Mouse (Mus musculus): ENCODE data around the gene Snx4. TPM values are rescaled to one million over a fixed set of nuclear protein-coding genes. Genes with fewer than 3 reads are reported as not detected.
A peak's percentile ranks its signal among the peaks of the same experiment; 100 is the strongest.

The Snx4 gene
- polyA plus RNA-seq, 1 experiment from 2014 or later, result 78.2 TPM

DNA sequence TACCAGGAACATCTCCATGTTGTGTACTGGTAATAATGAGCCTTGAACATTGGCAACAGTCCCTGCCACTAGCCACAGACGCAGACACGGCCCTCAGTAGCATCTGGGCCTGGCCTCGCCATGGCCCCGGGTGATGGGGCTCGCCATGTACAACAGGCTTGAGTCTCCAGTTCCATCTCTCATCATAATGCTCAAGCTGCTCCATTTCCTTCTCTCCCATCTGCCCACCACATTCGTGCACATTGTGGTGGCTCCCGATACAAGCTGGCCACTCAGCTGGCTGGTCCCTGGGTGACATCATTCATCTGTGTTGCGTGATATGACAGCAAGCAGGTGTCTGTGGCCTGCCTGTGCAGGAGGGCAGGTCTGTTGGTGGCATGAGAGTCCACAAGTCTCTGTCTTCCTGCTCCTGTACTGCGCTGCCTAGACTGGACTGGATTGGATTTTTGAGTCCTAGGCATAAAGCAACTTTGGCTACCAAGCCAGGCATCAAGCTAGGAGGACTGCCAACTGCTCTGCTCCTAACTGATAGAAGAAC, 6.2 kb upstream of the Snx4 start:
- H3K4me2 ChIP-seq (replicated peaks), result no peak overlapping the region
- WGBS, result 96% methylated on average over 9 of the region's 9 CpGs
- no peak for ATAC-seq
- no peak overlapping the region for H3K4me3 ChIP-seq (replicated peaks)
- no peaks in the 10 kb centered on the region for H3K27me3 ChIP-seq
- H3K27ac ChIP-seq, result no peak overlapping the region
- no peaks in the 10 kb centered on the region for H3K4me1 ChIP-seq (replicated peaks)
- no peak overlapping the region for H3K9ac ChIP-seq (replicated peaks)
- H3K9me3 ChIP-seq, result no peaks in the 10 kb centered on the region
- H3K36me3 ChIP-seq, result peaks cover 45% of the 10 kb centered on the region

DNA sequence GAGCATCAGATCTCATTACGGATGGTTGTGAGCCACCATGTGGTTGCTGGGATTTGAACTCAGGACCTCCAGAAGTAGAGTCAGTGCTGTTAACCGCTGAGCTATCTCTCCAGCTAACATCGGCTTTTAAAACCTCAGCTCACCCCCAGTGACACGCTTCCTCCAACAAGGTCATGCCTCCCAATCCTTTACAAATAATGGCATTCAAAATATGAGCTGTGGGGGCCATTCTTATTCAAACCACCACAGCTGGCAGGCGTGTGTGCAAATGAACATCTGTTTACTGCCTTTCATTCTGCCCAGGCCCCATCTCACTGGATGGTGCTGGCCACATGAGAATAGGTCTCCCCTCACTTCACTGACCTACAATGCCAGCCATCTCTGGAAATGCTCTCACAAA, 4.7 kb upstream of the Snx4 start:
- Histone ChIP-seq H3K4me1 (replicated peaks) (peaks cover 6% of the 10 kb centered on the region; the same call in 1 of the 2 replicates), H3K9me3 (no peaks in the 10 kb centered on the region), H3K9ac (replicated peaks) (no peak overlapping the region), H3K4me3 (replicated peaks) (no peak overlapping the region), H3K4me2 (replicated peaks) (no peak overlapping the region), H3K27ac (no peak overlapping the region), H3K36me3 (peaks cover 30% of the 10 kb centered on the region), H3K27me3 (no peaks in the 10 kb centered on the region)
- ATAC-seq, result no peak
- 87% methylated on average over 5 of the region's 5 CpGs for WGBS

GRCm38 (mm10) chr16:33247006-33247405, 4.2 kb upstream of the Snx4 start:
- H3K4me1 ChIP-seq (replicated peaks), result peaks cover 7% of the 10 kb centered on the region
- peaks cover 26% of the 10 kb centered on the region for H3K36me3 ChIP-seq
- H3K27ac ChIP-seq, result no peak overlapping the region
- ATAC-seq, result no peak
- H3K4me3 ChIP-seq (replicated peaks), result no peak overlapping the region
- H3K9ac ChIP-seq (replicated peaks), result no peak overlapping the region
- H3K9me3 ChIP-seq, result no peaks in the 10 kb centered on the region
- H3K27me3 ChIP-seq, result no peaks in the 10 kb centered on the region
- H3K4me2 ChIP-seq (replicated peaks), result no peak overlapping the region
- WGBS, result 80% methylated on average over 2 of the region's 2 CpGs

DNA sequence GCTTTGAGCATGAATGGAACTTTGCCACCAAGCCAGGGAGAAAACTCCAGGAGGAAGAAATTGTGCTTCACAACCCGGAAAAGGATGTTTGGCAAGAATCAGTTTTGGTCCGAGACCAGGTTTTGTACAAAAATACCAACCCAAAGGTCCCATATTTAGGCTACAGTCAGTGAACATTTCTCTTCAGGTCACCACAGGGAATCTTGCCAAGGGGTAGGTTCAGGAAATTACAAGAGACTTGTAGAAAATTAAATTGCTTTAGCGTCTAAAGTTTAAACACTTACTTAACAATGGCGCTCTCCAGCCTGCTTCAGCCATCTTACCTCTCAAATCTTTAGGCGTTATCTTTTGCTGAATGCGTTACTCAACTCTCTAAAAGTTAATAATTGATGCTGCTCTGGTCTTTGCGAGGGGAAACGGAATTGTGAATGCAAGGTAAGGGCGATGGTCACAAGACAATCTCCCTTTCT, 556 bp upstream of the Snx4 start:
- Histone ChIP-seq H3K4me3 (replicated peaks) (peak overlapping the region; percentile 85), H3K36me3 (no peaks in the 10 kb centered on the region), H3K4me1 (replicated peaks) (peaks cover 27% of the 10 kb centered on the region), H3K4me2 (replicated peaks) (peak overlapping the region; percentile 66), H3K9me3 (no peaks in the 10 kb centered on the region), H3K27ac (0 out of 2 replicates have a peak overlapping the region, but pooled peaks have one; percentile 82), H3K9ac (replicated peaks) (peak overlapping the region; percentile 92), H3K27me3 (no peaks in the 10 kb centered on the region)
- WGBS, result 25% methylated on average over 9 of the region's 9 CpGs
- ATAC-seq, result no peak

DNA sequence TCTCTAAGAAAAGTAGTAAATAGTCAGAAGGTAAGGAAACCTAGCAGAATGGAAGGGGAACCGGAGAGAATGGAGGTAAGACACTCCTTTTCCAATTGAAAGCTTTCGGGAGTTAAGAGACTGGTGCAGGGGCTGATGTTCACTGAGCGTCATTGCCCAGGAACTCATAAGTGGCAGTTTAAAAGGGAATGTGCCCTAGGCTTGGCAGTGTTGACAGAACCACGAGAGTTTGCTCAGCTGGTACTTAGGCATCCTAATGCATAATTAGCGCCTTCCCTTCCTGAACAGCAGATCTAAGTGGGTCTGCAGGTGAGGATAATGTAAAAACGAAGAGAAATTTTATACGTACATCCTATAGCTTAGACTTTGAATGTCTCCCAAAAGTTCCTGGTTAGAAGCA, 4.4 kb downstream of the Snx4 start:
- 85% methylated on average over 7 of the region's 7 CpGs for WGBS
- H3K9me3 ChIP-seq, result no peaks in the 10 kb centered on the region

GRCm38 (mm10) chr16:33258530-33258929, 7.3 kb downstream of the Snx4 start:
- H3K4me2 ChIP-seq (replicated peaks), result no peak overlapping the region
- no peak overlapping the region for H3K27ac ChIP-seq
- 92% methylated on average over 2 of the region's 2 CpGs for WGBS
- 0 out of 2 replicates have a peak, but pooled peaks cover 3% of the 10 kb centered on the region for H3K36me3 ChIP-seq
- no peak for ATAC-seq
- H3K9ac ChIP-seq (replicated peaks), result no peak overlapping the region
- H3K27me3 ChIP-seq, result no peaks in the 10 kb centered on the region
- no peaks in the 10 kb centered on the region for H3K9me3 ChIP-seq
- no peak overlapping the region for H3K4me3 ChIP-seq (replicated peaks)
- peaks cover 6% of the 10 kb centered on the region; the same call in 1 of the 2 replicates for H3K4me1 ChIP-seq (replicated peaks)

More for the DNA sequence above, 4.4 kb downstream of the Snx4 start:
- 0 out of 2 replicates have a peak, but pooled peaks cover 3% of the 10 kb centered on the region for H3K36me3 ChIP-seq
- H3K4me3 ChIP-seq (replicated peaks), result no peak overlapping the region
- H3K9ac ChIP-seq (replicated peaks), result no peak overlapping the region
- no peak overlapping the region for H3K4me2 ChIP-seq (replicated peaks)
- ATAC-seq, result no peak
- H3K4me1 ChIP-seq (replicated peaks), result peaks cover 24% of the 10 kb centered on the region
- no peaks in the 10 kb centered on the region for H3K27me3 ChIP-seq
- no peak overlapping the region for H3K27ac ChIP-seq

- H3K4me2 ChIP-seq (replicated peaks), result no peak overlapping the region
- H3K4me3 ChIP-seq (replicated peaks), result no peak overlapping the region
- WGBS, result 84% methylated on average over 3 of the region's 3 CpGs
- H3K4me1 ChIP-seq (replicated peaks), result 0 out of 2 replicates have a peak, but pooled peaks cover 5% of the 10 kb centered on the region
- H3K27ac ChIP-seq, result no peak overlapping the region
- no peak overlapping the region for H3K9ac ChIP-seq (replicated peaks)
- no peaks in the 10 kb centered on the region for H3K27me3 ChIP-seq
- no peak for ATAC-seq
- peaks cover 8% of the 10 kb centered on the region for H3K36me3 ChIP-seq
- H3K9me3 ChIP-seq, result no peaks in the 10 kb centered on the region
These were observed 8.6 kb downstream of the Snx4 start for GRCm38 (mm10) chr16:33259824-33260223.

GRCm38 (mm10) chr16:33260825-33261224, 9.6 kb downstream of the Snx4 start:
- no peak overlapping the region for H3K27ac ChIP-seq
- no peak for ATAC-seq
- no peaks in the 10 kb centered on the region for H3K4me1 ChIP-seq (replicated peaks)
- H3K9ac ChIP-seq (replicated peaks), result no peak overlapping the region
- H3K36me3 ChIP-seq, result peaks cover 16% of the 10 kb centered on the region
- WGBS, result 94% methylated on average over 8 of the region's 8 CpGs
- no peaks in the 10 kb centered on the region for H3K9me3 ChIP-seq
- H3K4me2 ChIP-seq (replicated peaks), result no peak overlapping the region
- no peaks in the 10 kb centered on the region for H3K27me3 ChIP-seq
- H3K4me3 ChIP-seq (replicated peaks), result no peak overlapping the region

DNA sequence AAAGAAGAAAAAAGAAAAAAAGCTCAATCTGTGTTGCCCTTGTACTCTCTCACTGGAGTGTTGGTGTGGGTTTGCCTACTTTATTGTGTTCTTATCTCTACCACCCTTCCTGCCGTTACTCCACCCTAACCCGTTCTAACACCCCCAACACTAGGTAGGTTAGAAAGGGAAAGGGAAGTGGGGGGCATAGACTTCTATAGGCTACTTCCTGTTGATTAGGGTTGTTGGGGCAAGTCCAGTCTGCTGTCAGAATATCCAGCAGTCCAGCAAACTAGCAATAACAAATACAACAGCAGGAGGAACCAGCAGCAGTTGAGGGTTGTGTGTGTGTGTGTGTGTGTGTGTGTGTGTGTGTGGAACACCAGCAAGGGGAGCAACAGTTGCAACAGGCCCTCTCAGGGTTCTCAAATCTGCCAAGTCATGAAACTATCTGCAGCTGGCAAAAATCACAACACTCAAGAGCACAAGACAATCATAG, 10.4 kb downstream of the Snx4 start:
- Histone ChIP-seq H3K4me1 (replicated peaks) (no peaks in the 10 kb centered on the region), H3K4me3 (replicated peaks) (no peak overlapping the region), H3K9me3 (no peaks in the 10 kb centered on the region), H3K27ac (no peak overlapping the region), H3K9ac (replicated peaks) (no peak overlapping the region), H3K27me3 (no peaks in the 10 kb centered on the region), H3K36me3 (peaks cover 24% of the 10 kb centered on the region), H3K4me2 (replicated peaks) (no peak overlapping the region)
- 89% methylated on average over 2 of the region's 2 CpGs for WGBS
- ATAC-seq, result no peak

DNA sequence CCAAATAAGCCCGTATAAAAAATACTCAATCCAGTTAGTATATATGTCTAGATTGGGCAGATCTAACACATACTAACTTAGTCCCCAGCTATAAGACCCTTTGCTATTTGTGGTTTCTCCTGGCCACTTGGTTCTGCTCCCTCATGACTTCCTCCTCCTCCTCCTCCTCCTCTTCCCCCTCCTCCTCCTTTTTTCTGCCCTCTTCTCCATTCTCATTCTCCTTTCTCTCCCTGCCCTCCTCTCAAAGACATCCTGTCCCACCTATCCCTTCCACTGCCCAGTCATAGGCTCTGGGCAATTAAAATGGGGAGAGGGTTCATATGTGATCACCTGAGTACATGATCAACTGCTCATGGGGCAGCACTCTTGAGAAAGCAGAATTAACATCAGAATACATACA, 10.9 kb downstream of the Snx4 start:
- no peak for ATAC-seq
- Histone ChIP-seq H3K4me1 (replicated peaks) (no peaks in the 10 kb centered on the region), H3K9me3 (no peaks in the 10 kb centered on the region), H3K36me3 (peaks cover 29% of the 10 kb centered on the region), H3K4me3 (replicated peaks) (no peak overlapping the region), H3K27me3 (no peaks in the 10 kb centered on the region), H3K27ac (no peak overlapping the region), H3K4me2 (replicated peaks) (no peak overlapping the region), H3K9ac (replicated peaks) (no peak overlapping the region)
- 100% methylated on average over 1 of the region's 1 CpGs for WGBS

DNA sequence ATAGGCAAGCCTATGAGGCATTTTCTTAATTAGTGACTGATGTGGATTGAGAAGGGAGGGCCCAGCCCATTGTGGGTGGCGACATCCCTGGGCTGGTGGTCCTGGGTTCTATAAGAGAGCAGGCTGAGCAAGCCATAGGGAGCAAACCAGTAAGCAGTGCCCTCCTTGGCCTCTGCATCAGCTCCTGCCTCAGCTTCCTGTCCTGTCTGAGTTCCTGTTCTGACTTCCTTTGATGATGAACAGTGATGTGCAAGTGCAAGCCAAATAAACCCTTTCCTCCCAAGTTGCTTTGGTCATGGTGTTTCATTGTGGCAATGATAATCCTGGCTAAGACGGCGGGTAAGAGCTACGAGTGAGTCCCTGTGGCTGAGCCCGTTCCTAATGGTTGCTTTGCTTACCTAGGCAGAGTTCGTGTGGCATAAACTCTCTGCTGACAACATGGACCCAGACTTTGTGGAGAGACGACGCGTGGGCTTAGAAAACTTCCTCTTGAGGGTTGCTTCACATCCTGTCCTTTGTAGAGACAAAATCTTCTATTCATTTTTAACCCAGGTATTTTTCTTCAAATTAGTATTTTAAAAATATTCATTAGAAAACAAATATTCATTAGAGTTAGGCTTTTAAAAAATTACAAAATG, 16.5 kb downstream of the Snx4 start:
- H3K9me3 ChIP-seq, result no peaks in the 10 kb centered on the region
- H3K27ac ChIP-seq, result no peak overlapping the region
- no peaks in the 10 kb centered on the region for H3K27me3 ChIP-seq
- H3K4me3 ChIP-seq (replicated peaks), result no peak overlapping the region
- peaks cover 62% of the 10 kb centered on the region for H3K36me3 ChIP-seq
- no peak overlapping the region for H3K4me2 ChIP-seq (replicated peaks)
- WGBS, result 91% methylated on average over 9 of the region's 9 CpGs
- no peaks in the 10 kb centered on the region for H3K4me1 ChIP-seq (replicated peaks)
- H3K9ac ChIP-seq (replicated peaks), result no peak overlapping the region
- ATAC-seq, result no peak

DNA sequence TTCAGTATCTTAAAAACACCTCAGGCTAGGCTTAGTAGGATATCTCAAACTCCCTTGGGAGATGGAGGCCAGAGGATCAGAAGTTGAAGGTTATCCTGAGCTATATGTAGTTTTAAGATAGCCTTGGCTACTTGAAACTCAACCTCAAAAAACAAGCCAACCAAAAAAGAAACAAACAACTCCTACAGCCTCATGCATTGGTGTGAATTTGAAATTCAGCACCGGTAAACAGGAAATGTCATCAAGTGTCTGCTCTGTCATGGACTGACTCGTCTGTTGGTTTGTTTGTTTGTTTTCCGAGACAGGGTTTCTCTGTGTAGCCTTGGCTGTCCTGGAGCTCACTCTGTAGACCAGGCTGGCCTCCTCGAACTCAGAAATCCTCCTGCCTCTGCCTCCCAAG, 20.6 kb downstream of the Snx4 start:
- H3K36me3 ChIP-seq, result peaks cover 66% of the 10 kb centered on the region
- no peak for ATAC-seq
- WGBS, result 94% methylated on average over 4 of the region's 4 CpGs
- H3K9ac ChIP-seq (replicated peaks), result no peak overlapping the region
- no peaks in the 10 kb centered on the region for H3K27me3 ChIP-seq
- H3K4me1 ChIP-seq (replicated peaks), result no peaks in the 10 kb centered on the region
- no peak overlapping the region for H3K4me3 ChIP-seq (replicated peaks)
- no peak overlapping the region for H3K27ac ChIP-seq
- H3K9me3 ChIP-seq, result no peaks in the 10 kb centered on the region
- H3K4me2 ChIP-seq (replicated peaks), result no peak overlapping the region

Measured in midbrain, embryonic 13.5 days (tissue).